Mouse (Mus musculus) MEL (cell line): ENCODE measurements around the gene 1700013G24Rik. TPM values are rescaled to one million over a fixed set of nuclear protein-coding genes. Genes with fewer than 3 reads are reported as not detected.

Experiments used
- DNase-seq: peaks from one replicate; pipeline ENCODE4 v3.0.0; 2011; ENCODE audit warnings: low read depth, low spot score
- H3K27ac ChIP-seq: 2 replicates; pipeline ENCODE4 v1.5.1; 2012; ENCODE audit warnings: low read depth, mild to moderate bottlenecking, control low read depth, low read length, moderate library complexity; ENCODE audit not compliant: control insufficient read depth
- H3K27me3 ChIP-seq, 2 experiments: fragments of 150-350 bp in 1 of 2; sonication (generic) in 1 of 2; 2 replicates each; pipeline ENCODE4 v1.6.1; 2012; ENCODE audit warnings: low read length in 2 of 2, mild to moderate bottlenecking in 2 of 2, improper control_type of control experiment in 1 of 2, moderate library complexity in 1 of 2; ENCODE audit not compliant: insufficient read depth in 2 of 2, control insufficient read depth in 1 of 2
- H3K36me3 ChIP-seq, 2 experiments: 2 replicates each; pipeline ENCODE4 v1.6.1; 2012 to 2014; ENCODE audit warnings: low read length in 2 of 2, improper control_type of control experiment in 1 of 2, inconsistent platforms in 1 of 2, mild to moderate bottlenecking in 1 of 2; ENCODE audit not compliant: insufficient read depth in 2 of 2, control insufficient read depth in 1 of 2
- H3K4me1 ChIP-seq, 2 experiments: fragments of 150-350 bp in 1 of 2; sonication (generic) in 1 of 2; 2 replicates each; pipeline ENCODE4 v1.6.1; 2012; ENCODE audit warnings: low read length in 2 of 2, improper control_type of control experiment in 1 of 2, mild to moderate bottlenecking in 1 of 2; ENCODE audit not compliant: insufficient read depth in 2 of 2, control insufficient read depth in 1 of 2
- H3K4me3 ChIP-seq, 2 experiments: fragments of 150-350 bp in 1 of 2; sonication (generic) in 1 of 2; 2 replicates each; pipeline ENCODE4 v1.5.1; 2012; ENCODE audit warnings: low read depth in 2 of 2, low read length in 2 of 2, mild to moderate bottlenecking in 2 of 2, moderate library complexity in 2 of 2, control low read depth in 1 of 2, improper control_type of control experiment in 1 of 2; ENCODE audit not compliant: control insufficient read depth in 1 of 2, insufficient read depth in 1 of 2
- H3K79me2 ChIP-seq: 2 replicates; pipeline ENCODE4 v1.6.1; 2012; ENCODE audit warnings: mild to moderate bottlenecking, low read length, moderate library complexity; ENCODE audit not compliant: control insufficient read depth, poor library complexity, insufficient read depth
- H3K9ac ChIP-seq: 2 replicates; pipeline ENCODE4 v1.6.1; 2012; ENCODE audit warnings: low read depth, mild to moderate bottlenecking, control low read depth, low read length, moderate library complexity; ENCODE audit not compliant: control insufficient read depth, poor library complexity, severe bottlenecking
- H3K9me3 ChIP-seq: fragments of 150-350 bp; sonication (generic); replicated peaks from 2 replicates; pipeline ENCODE4 v1.6.1; 2012; ENCODE audit warnings: mild to moderate bottlenecking, low read length, improper control_type of control experiment, moderate library complexity; ENCODE audit not compliant: insufficient read depth
- CHD2 ChIP-seq: IDR thresholded peaks from 2 replicates; pipeline ENCODE4 v1.6.1; 2011; ENCODE audit warnings: low read length, improper control_type of control experiment
- GABPA ChIP-seq: IDR thresholded peaks from 2 replicates; pipeline ENCODE4 v1.6.1; 2012; ENCODE audit warnings: low read depth, mild to moderate bottlenecking, inconsistent platforms, low read length, improper control_type of control experiment, moderate library complexity
- HCFC1 ChIP-seq: IDR thresholded peaks from 2 replicates; pipeline ENCODE4 v1.6.1; 2012; ENCODE audit warnings: low read depth, mild to moderate bottlenecking, inconsistent platforms, low read length, improper control_type of control experiment, moderate library complexity
- KAT2A ChIP-seq: conservative IDR thresholded peaks from 2 replicates; pipeline ENCODE4 v1.6.1; 2012; ENCODE audit warnings: low read depth, low read length, improper control_type of control experiment, inconsistent platforms
- MAFK ChIP-seq: IDR thresholded peaks from 2 replicates; pipeline ENCODE4 v1.6.1; 2011; ENCODE audit warnings: low read depth, mild to moderate bottlenecking, low read length, improper control_type of control experiment, borderline replicate concordance
- MAZ ChIP-seq: IDR thresholded peaks from 2 replicates; pipeline ENCODE4 v1.6.1; 2012; ENCODE audit warnings: low read depth, mild to moderate bottlenecking, inconsistent platforms, low read length, improper control_type of control experiment
- MEF2A ChIP-seq: IDR thresholded peaks from 2 replicates; pipeline ENCODE4 v1.6.1; 2014; ENCODE audit warnings: low read depth, mild to moderate bottlenecking, inconsistent platforms, low read length, improper control_type of control experiment; ENCODE audit not compliant: poor library complexity, insufficient replicate concordance, severe bottlenecking; ENCODE audit errors: extremely low read depth
- MXI1 ChIP-seq: IDR thresholded peaks from 2 replicates; pipeline ENCODE4 v1.6.1; 2011; ENCODE audit warnings: mild to moderate bottlenecking, low read depth, low read length, improper control_type of control experiment
- MYB ChIP-seq: IDR thresholded peaks from 2 replicates; pipeline ENCODE4 v1.6.1; 2011; ENCODE audit warnings: mild to moderate bottlenecking, low read depth, low read length, improper control_type of control experiment
- NRF1 ChIP-seq: IDR thresholded peaks from 2 replicates; pipeline ENCODE4 v1.6.1; 2014; ENCODE audit warnings: low read depth, mild to moderate bottlenecking, inconsistent platforms, low read length, improper control_type of control experiment, moderate library complexity; ENCODE audit not compliant: poor library complexity, insufficient read depth, severe bottlenecking
- POLR2AphosphoS2 ChIP-seq: IDR thresholded peaks from 2 replicates; pipeline ENCODE4 v1.6.1; 2011; ENCODE audit warnings: low read length, improper control_type of control experiment
- SIN3A ChIP-seq: IDR thresholded peaks from 2 replicates; pipeline ENCODE4 v1.6.1; 2012; ENCODE audit warnings: low read length, improper control_type of control experiment, inconsistent platforms
- SMC3 ChIP-seq: IDR thresholded peaks from 2 replicates; pipeline ENCODE4 v1.6.1; 2011; ENCODE audit warnings: low read depth, low read length, improper control_type of control experiment
- TBP ChIP-seq: IDR thresholded peaks from 2 replicates; pipeline ENCODE4 v1.8.0; 2011; ENCODE audit warnings: low read depth, low read length, improper control_type of control experiment
- TCF12 ChIP-seq: IDR thresholded peaks from 2 replicates; pipeline ENCODE4 v1.6.1; 2014; ENCODE audit warnings: low read depth, mild to moderate bottlenecking, inconsistent platforms, low read length, improper control_type of control experiment, moderate library complexity
- UBTF ChIP-seq: IDR thresholded peaks from 2 replicates; pipeline ENCODE4 v1.6.1; 2012; ENCODE audit warnings: low read depth, mild to moderate bottlenecking, inconsistent platforms, low read length, improper control_type of control experiment, moderate library complexity, borderline replicate concordance; ENCODE audit not compliant: insufficient read depth
- USF2 ChIP-seq, 2 experiments: IDR thresholded peaks; 2 replicates each; pipeline ENCODE4 v1.6.1; 2011 to 2012; ENCODE audit warnings: improper control_type of control experiment in 2 of 2, low read length in 2 of 2, borderline replicate concordance in 1 of 2, inconsistent platforms in 1 of 2, low read depth in 1 of 2, mild to moderate bottlenecking in 1 of 2; ENCODE audit not compliant: insufficient read depth in 1 of 2
- ZKSCAN1 ChIP-seq: IDR thresholded peaks from 2 replicates; pipeline ENCODE4 v1.6.1; 2012; ENCODE audit warnings: low read depth, mild to moderate bottlenecking, inconsistent platforms, low read length, improper control_type of control experiment, moderate library complexity
- ZMIZ1 ChIP-seq: IDR thresholded peaks from 2 replicates; pipeline ENCODE4 v1.6.1; 2012; ENCODE audit warnings: low read depth, mild to moderate bottlenecking, inconsistent platforms, low read length, improper control_type of control experiment, moderate library complexity
- polyA plus RNA-seq, 2 experiments: library from polyadenylated mRNA; stranded (reverse) in 1 of 2; unstranded in 1 of 2; fragments of >175 nt in 1 of 2; fragments of >200 nt in 1 of 2; gene quantifications; 2 replicates each; pipeline versions ENCODE4 v1.2.1 to v1.2.4; 2012; ENCODE audit warnings: low replicate concordance in 2 of 2, low read depth in 1 of 2; ENCODE audit not compliant: insufficient read length in 2 of 2, insufficient read depth in 1 of 2, missing spikeins in 1 of 2
- total RNA-seq: library from RNA; depleted of rRNA; stranded (reverse); fragments of 300-350 nt; gene quantifications from 2 replicates; pipeline ENCODE4 v1.2.3, GENCODE M21; 2012

1700013G24Rik gene
- total and polyA plus RNA-seq, 3 experiments: not detected

DNA sequence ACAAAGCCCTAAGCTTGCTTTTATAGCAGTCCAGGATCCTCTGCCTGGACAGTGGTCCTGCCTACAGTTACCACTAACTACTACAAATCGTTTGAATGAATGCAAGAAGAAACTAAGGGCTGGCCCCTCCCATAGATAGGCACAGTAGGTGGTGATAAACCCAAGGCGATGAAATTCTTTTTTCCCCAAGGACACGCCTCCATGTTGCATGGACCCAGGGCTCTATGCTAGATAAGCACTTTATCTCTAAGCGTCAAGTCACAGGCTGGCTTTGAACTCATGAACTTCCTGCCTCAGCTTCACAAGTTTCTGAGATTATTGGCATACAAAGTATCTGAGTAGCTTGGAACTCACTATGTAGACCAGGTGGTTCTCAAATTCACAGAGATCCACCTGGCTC lies 4.2 kb downstream of the 1700013G24Rik start:
- H3K9ac ChIP-seq: no peak overlapping the region

DNA sequence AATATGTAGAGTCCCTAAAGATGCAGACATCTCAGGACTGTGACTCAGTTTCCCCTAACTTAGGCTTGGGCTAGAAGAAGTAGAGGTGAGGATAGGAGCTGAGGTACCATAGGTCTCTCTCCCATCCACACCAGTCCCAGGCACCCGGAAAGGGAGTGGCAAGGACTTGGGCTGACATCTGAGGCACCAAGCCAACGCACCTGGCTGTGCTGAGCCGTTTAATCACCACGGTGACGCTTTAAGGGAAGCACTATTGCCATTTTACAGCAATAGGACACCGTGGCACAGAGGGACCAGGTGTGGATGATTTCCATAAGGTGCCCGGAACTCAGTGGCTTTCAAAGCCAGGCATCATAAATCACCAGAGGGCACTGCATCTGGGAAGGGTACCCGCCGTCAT lies 5.2 kb downstream of the 1700013G24Rik start:
- Histone ChIP-seq H3K79me2 (no peaks in the 10 kb centered on the region), H3K4me3 (no peak overlapping the region), H3K36me3 (no peaks in the 10 kb centered on the region), H3K27ac (no peak overlapping the region), H3K27me3 (no peaks in the 10 kb centered on the region), H3K9me3 (no peaks in the 10 kb centered on the region), H3K4me1 (no peaks in the 10 kb centered on the region), H3K9ac (no peak overlapping the region)
- DNase-seq: no peak
- no peak for TF ChIP-seq GABPA
- no peak for TF ChIP-seq POLR2AphosphoS2
- no peak for TF ChIP-seq TBP
- no peak for TF ChIP-seq UBTF
- no peak for TF ChIP-seq MXI1
- no peak for TF ChIP-seq SMC3
- no peak for TF ChIP-seq ZKSCAN1
- no peak for TF ChIP-seq HCFC1
- TF ChIP-seq MAFK: no peak
- no peak for TF ChIP-seq CHD2
- TF ChIP-seq MEF2A: no peak
- no peak for TF ChIP-seq KAT2A
- no peak for TF ChIP-seq SIN3A
- no peak for TF ChIP-seq USF2 (IDR thresholded peaks at IDR 0.05; ENCODE audit: borderline replicate concordance in 1 of 2, insufficient read depth in 1 of 2, low read depth in 1 of 2, low read length in 2 of 2)
- TF ChIP-seq TCF12: no peak
- no peak for TF ChIP-seq NRF1
- no peak for TF ChIP-seq MYB

More for the DNA sequence above, 4.2 kb downstream of the 1700013G24Rik start:
- TF ChIP-seq MAZ (no peak), TCF12 (no peak), ZMIZ1 (no peak)
- no peak overlapping the region for H3K4me3 ChIP-seq
- DNase-seq: no peak
- no peaks in the 10 kb centered on the region for H3K79me2 ChIP-seq
- H3K9me3 ChIP-seq: no peaks in the 10 kb centered on the region
- H3K36me3 ChIP-seq: no peaks in the 10 kb centered on the region
- no peaks in the 10 kb centered on the region for H3K27me3 ChIP-seq
- H3K4me1 ChIP-seq: no peaks in the 10 kb centered on the region
- no peak overlapping the region for H3K27ac ChIP-seq
